ENCODE assay signal across 16 mouse cellular contexts in the genomic region with DNA sequence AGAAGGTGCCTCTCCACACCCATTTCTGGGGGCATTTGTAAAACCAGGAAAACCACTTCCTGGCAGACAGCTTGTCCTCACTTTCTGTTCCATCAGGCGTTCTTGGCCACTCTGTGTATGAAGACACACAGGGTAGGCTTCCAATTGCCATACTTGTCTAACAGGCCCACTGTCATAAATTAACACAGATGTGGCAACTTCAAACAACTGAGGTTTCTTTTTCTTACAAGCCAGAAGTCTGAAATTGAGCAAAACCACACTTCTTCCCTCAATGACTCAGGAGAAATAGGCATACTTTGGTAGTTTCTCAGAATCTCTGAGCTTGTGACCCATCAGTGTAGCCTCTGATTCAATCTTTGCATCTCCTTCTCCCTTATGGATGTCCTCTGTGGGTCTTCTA.
"Had no signal": no experiment of that assay in that cellular context is flagged by ENCODE, and none has a peak within 500 bp of the region (broad histone marks: within the 10 kb centered on the region; RNA-seq: fewer than 3 reads in every experiment).

No protein-coding gene starts in this region.

- H3K4me1 ChIP-seq: liver, embryonic 13.5 days; midbrain, embryonic 15.5 days; neural tube, embryonic 12.5 days; stomach, embryonic 15.5 days had no signal

- H3K36me3 ChIP-seq: liver, embryonic 13.5 days; midbrain, embryonic 12.5 days; midbrain, embryonic 15.5 days; neural tube, embryonic 12.5 days; stomach, embryonic 15.5 days had no signal

- H3K9ac ChIP-seq: liver, embryonic 13.5 days; lung, embryonic 14.5 days; midbrain, embryonic 12.5 days; midbrain, embryonic 15.5 days; neural tube, embryonic 12.5 days; stomach, embryonic 15.5 days had no signal

- H3K27ac ChIP-seq: left cerebral cortex, adult 2 months; liver, embryonic 13.5 days; macrophage; midbrain, embryonic 12.5 days; midbrain, embryonic 15.5 days; neural tube, embryonic 12.5 days; stomach, embryonic 15.5 days had no signal

- H3K4me3 ChIP-seq: left cerebral cortex, adult 2 months; liver, embryonic 13.5 days; midbrain, embryonic 12.5 days; midbrain, embryonic 15.5 days; neural tube, embryonic 12.5 days; stomach, embryonic 15.5 days had no signal

- H3K9me3 ChIP-seq: liver, embryonic 13.5 days; midbrain, embryonic 12.5 days; midbrain, embryonic 15.5 days; neural tube, embryonic 12.5 days; stomach, embryonic 15.5 days had no signal

- ATAC-seq: lung, postnatal 0 days had no signal

- H3K4me2 ChIP-seq: liver, embryonic 13.5 days; lung, embryonic 14.5 days; midbrain, embryonic 12.5 days; midbrain, embryonic 15.5 days; neural tube, embryonic 12.5 days; stomach, embryonic 15.5 days had no signal

- H3K27me3 ChIP-seq: liver, embryonic 13.5 days; midbrain, embryonic 15.5 days; neural tube, embryonic 12.5 days; stomach, embryonic 15.5 days had no signal

- DNase-seq: kidney, adult 9 months; kidney, postnatal 14 days; kidney, postnatal 4 days; layer of hippocampus, postnatal 36 days; liver, embryonic 13.5 days; lung, embryonic 14.5 days; right cerebral cortex, postnatal 25 days; spleen, adult 18-20 months; thymus, postnatal 25 days had no signal
